Mouse (Mus musculus) midbrain, embryonic 16.5 days (tissue): ENCODE measurements around the gene Gpatch2l. TPM values are rescaled to one million over a fixed set of nuclear protein-coding genes. Genes with fewer than 3 reads are reported as not detected.

Experiments
- ATAC-seq: fragments of 200-750 bp; cut with Nextera tagmentation; 2 replicates; pipeline ENCODE4 v1.8.0; 2017; ENCODE audit warnings: moderate TSS enrichment
- H3K27ac ChIP-seq: fragments of 300-500 bp; sonication (generic); 2 replicates; pipeline ENCODE4 v1.5.1; 2014; ENCODE audit warnings: mild to moderate bottlenecking, low read length, mixed read lengths
- H3K27me3 ChIP-seq: fragments of 300-500 bp; sonication (generic); 2 replicates; pipeline ENCODE4 v1.6.1; 2014; ENCODE audit warnings: low read depth, low read length, mixed read lengths; ENCODE audit not compliant: control insufficient read depth, insufficient read depth
- H3K36me3 ChIP-seq: fragments of 300-500 bp; sonication (generic); 2 replicates; pipeline ENCODE4 v1.6.1; 2014; ENCODE audit warnings: mild to moderate bottlenecking, low read length, moderate library complexity, mixed read lengths; ENCODE audit not compliant: control insufficient read depth, insufficient read depth
- H3K4me1 ChIP-seq: fragments of 300-500 bp; sonication (generic); 2 replicates; pipeline ENCODE4 v1.6.1; 2014; ENCODE audit warnings: mild to moderate bottlenecking, low read length, mixed read lengths; ENCODE audit not compliant: control insufficient read depth, insufficient read depth
- H3K4me2 ChIP-seq: fragments of 300-500 bp; sonication (generic); 2 replicates; pipeline ENCODE4 v1.6.1; 2014; ENCODE audit warnings: mild to moderate bottlenecking, low read length, mixed read lengths
- H3K4me3 ChIP-seq: fragments of 300-500 bp; sonication (generic); 2 replicates; pipeline ENCODE4 v1.5.1; 2014; ENCODE audit warnings: low read depth, mild to moderate bottlenecking, low read length, moderate library complexity, mixed read lengths
- H3K9ac ChIP-seq: fragments of 300-500 bp; sonication (generic); 2 replicates; pipeline ENCODE4 v1.6.1; 2014; ENCODE audit warnings: low read depth, low read length, mixed read lengths
- H3K9me3 ChIP-seq: fragments of 300-500 bp; sonication (generic); replicated peaks from 2 replicates; pipeline ENCODE4 v1.6.1; 2014; ENCODE audit warnings: mild to moderate bottlenecking, low read length, mixed read lengths; ENCODE audit not compliant: control insufficient read depth, poor library complexity, severe bottlenecking
- WGBS: fragments of 180-500 bp; shearing (Covaris S2); extraction: QIAGEN DNeasy Blood & Tissue Kit; methylation state at CpG from one replicate; pipeline ENCODE4 v1.1.7; 2014; 5-methylcytosine and 5-hydroxymethylcytosine counted together
- polyA plus RNA-seq: library from polyadenylated mRNA; unstranded; fragments of >200 nt; fragmentation: Nextera tagmentation; extraction: Ambion mirVana; gene quantifications from 2 replicates; pipeline ENCODE4 v1.2.1, GENCODE M21; 2015

The Gpatch2l gene
- polyA plus RNA-seq, 1 experiment from 2014 or later, result 34.9 TPM

- no peak for ATAC-seq
- Histone ChIP-seq H3K27ac (no peak overlapping the region), H3K27me3 (no peaks in the 10 kb centered on the region), H3K4me2 (no peak overlapping the region), H3K4me1 (0 out of 2 replicates have a peak, but pooled peaks cover 2% of the 10 kb centered on the region), H3K36me3 (peaks cover 4% of the 10 kb centered on the region; the same call in 1 of the 2 replicates), H3K4me3 (no peak overlapping the region), H3K9me3 (no peaks in the 10 kb centered on the region), H3K9ac (no peak overlapping the region)
- 74% methylated on average over 7 of the region's 7 CpGs for WGBS
Measured at GRCm38 (mm10) chr12:86254910-86255309, 13.3 kb downstream of the Gpatch2l start.

GRCm38 (mm10) chr12:86271626-86272025 is 30.0 kb downstream of the Gpatch2l start:
- H3K27ac ChIP-seq, result peak overlapping the region; percentile 61
- H3K4me3 ChIP-seq, result no peak overlapping the region
- no peaks in the 10 kb centered on the region for H3K9me3 ChIP-seq
- H3K36me3 ChIP-seq, result peaks cover 22% of the 10 kb centered on the region
- ATAC-seq, result no peak
- H3K4me2 ChIP-seq, result no peak overlapping the region
- 32% methylated on average over 9 of the region's 9 CpGs for WGBS
- no peak overlapping the region for H3K9ac ChIP-seq
- no peaks in the 10 kb centered on the region for H3K27me3 ChIP-seq
- H3K4me1 ChIP-seq, result peaks cover 7% of the 10 kb centered on the region

- no peak overlapping the region for H3K27ac ChIP-seq
- no peak overlapping the region for H3K4me2 ChIP-seq
- no peak overlapping the region for H3K4me3 ChIP-seq
- 49% methylated on average over 2 of the region's 2 CpGs for WGBS
- H3K36me3 ChIP-seq, result peaks cover 9% of the 10 kb centered on the region
- no peak overlapping the region for H3K9ac ChIP-seq
- ATAC-seq, result no peak
- H3K9me3 ChIP-seq, result no peaks in the 10 kb centered on the region
- H3K4me1 ChIP-seq, result peaks cover 10% of the 10 kb centered on the region
- no peaks in the 10 kb centered on the region for H3K27me3 ChIP-seq
Measured at GRCm38 (mm10) chr12:86274246-86274645, 32.6 kb downstream of the Gpatch2l start.

- H3K4me1 ChIP-seq, result peaks cover 12% of the 10 kb centered on the region
- no peak for ATAC-seq
- H3K27me3 ChIP-seq, result no peaks in the 10 kb centered on the region
- no peak overlapping the region for H3K4me3 ChIP-seq
- H3K9me3 ChIP-seq, result no peaks in the 10 kb centered on the region
- H3K36me3 ChIP-seq, result peaks cover 3% of the 10 kb centered on the region
- no peak overlapping the region for H3K4me2 ChIP-seq
- no peak overlapping the region for H3K27ac ChIP-seq
- 69% methylated on average over 3 of the region's 3 CpGs for WGBS
- H3K9ac ChIP-seq, result no peak overlapping the region
Measured at GRCm38 (mm10) chr12:86275731-86276130, 34.1 kb downstream of the Gpatch2l start.

GRCm38 (mm10) chr12:86276463-86276862 is 34.8 kb downstream of the Gpatch2l start:
- Histone ChIP-seq H3K4me3 (no peak overlapping the region), H3K4me1 (peaks cover 8% of the 10 kb centered on the region), H3K27me3 (no peaks in the 10 kb centered on the region), H3K9me3 (no peaks in the 10 kb centered on the region), H3K9ac (no peak overlapping the region), H3K36me3 (peaks cover under 1% of the 10 kb centered on the region; the same call in 1 of the 2 replicates), H3K27ac (no peak overlapping the region), H3K4me2 (no peak overlapping the region)
- ATAC-seq, result no peak
- 46% methylated on average over 2 of the region's 2 CpGs for WGBS

- Histone ChIP-seq H3K9me3 (no peaks in the 10 kb centered on the region), H3K36me3 (peaks cover 3% of the 10 kb centered on the region; the same call in 1 of the 2 replicates), H3K4me1 (peaks cover 5% of the 10 kb centered on the region; the same call in 1 of the 2 replicates), H3K27me3 (no peaks in the 10 kb centered on the region), H3K9ac (no peak overlapping the region), H3K27ac (no peak overlapping the region), H3K4me3 (no peak overlapping the region), H3K4me2 (no peak overlapping the region)
- 29% methylated on average over 5 of the region's 5 CpGs for WGBS
- ATAC-seq, result no peak
Measured at GRCm38 (mm10) chr12:86276895-86277294, 35.2 kb downstream of the Gpatch2l start.

- H3K9ac ChIP-seq, result no peak overlapping the region
- H3K4me2 ChIP-seq, result no peak overlapping the region
- ATAC-seq, result no peak
- H3K27ac ChIP-seq, result no peak overlapping the region
- WGBS, result 23% methylated on average over 10 of the region's 10 CpGs
- no peaks in the 10 kb centered on the region for H3K27me3 ChIP-seq
- peaks cover 6% of the 10 kb centered on the region for H3K36me3 ChIP-seq
- no peaks in the 10 kb centered on the region for H3K9me3 ChIP-seq
- no peak overlapping the region for H3K4me3 ChIP-seq
- H3K4me1 ChIP-seq, result peaks cover 5% of the 10 kb centered on the region; the same call in 1 of the 2 replicates
Measured at GRCm38 (mm10) chr12:86280000-86280399, 38.3 kb downstream of the Gpatch2l start.

- 96% methylated on average over 2 of the region's 2 CpGs for whole genome bisulfite sequencing
- Histone ChIP-seq H3K36me3 (peaks cover 11% of the 10 kb centered on the region), H3K9ac (no peak overlapping the region), H3K27me3 (no peaks in the 10 kb centered on the region), H3K27ac (no peak overlapping the region), H3K4me2 (no peak overlapping the region), H3K4me1 (no peaks in the 10 kb centered on the region), H3K4me3 (no peak overlapping the region), H3K9me3 (no peaks in the 10 kb centered on the region)
- no peak for ATAC-seq
Measured at GRCm38 (mm10) chr12:86285704-86286103, 44.0 kb downstream of the Gpatch2l start.

- WGBS, result 76% methylated on average over 10 of the region's 10 CpGs
Measured at GRCm38 (mm10) chr12:86297450-86297849, 55.8 kb downstream of the Gpatch2l start.

More at GRCm38 (mm10) chr12:86297450-86297849, 55.8 kb downstream of the Gpatch2l start:
- ATAC-seq, result no peak
- Histone ChIP-seq H3K4me1 (no peaks in the 10 kb centered on the region), H3K9me3 (peaks cover 2% of the 10 kb centered on the region; the same call in 1 of the 2 replicates), H3K4me3 (no peak overlapping the region), H3K27me3 (no peaks in the 10 kb centered on the region), H3K4me2 (no peak overlapping the region), H3K27ac (no peak overlapping the region), H3K36me3 (no peaks in the 10 kb centered on the region), H3K9ac (no peak overlapping the region)
